ENCODE assay signal across 8 mouse cellular contexts in the genomic region with DNA sequence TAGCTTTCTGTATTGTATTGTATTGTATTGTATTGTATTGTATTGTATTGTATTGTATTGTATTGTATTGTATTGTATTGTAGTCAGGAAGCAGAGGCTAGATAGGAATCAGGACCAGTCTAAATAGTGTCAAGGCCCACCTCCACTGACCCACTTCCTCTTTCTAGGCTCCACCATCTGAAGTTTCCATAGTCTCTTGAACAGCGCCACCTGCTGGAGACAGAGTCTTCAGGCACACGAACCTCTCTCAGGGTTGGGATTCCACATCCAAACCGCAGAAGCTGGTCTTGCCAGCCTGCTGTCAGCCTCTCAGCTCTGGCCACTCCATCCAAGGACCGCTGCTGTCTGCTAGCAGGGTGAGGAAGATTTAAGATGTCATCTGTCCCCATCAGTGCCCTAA.
DNase-seq lines count a peak whose midpoint lies in the region; ATAC-seq lines count a peak whose summit lies in the region.

No protein-coding gene starts in this region.

- no peak overlapping the region for H3K27ac ChIP-seq in forebrain, embryonic 10.5 days
- no peak overlapping the region for H3K27ac ChIP-seq in forebrain, embryonic 16.5 days (ENCODE audit: low read length)
- H3K27ac ChIP-seq in midbrain, embryonic 12.5 days (replicated peaks): no peak overlapping the region

- no peaks in the 10 kb centered on the region for H3K36me3 ChIP-seq in forebrain, embryonic 10.5 days (replicated peaks)
- no peaks in the 10 kb centered on the region for H3K36me3 ChIP-seq in forebrain, embryonic 16.5 days (ENCODE audit: control insufficient read depth, insufficient read depth)
- no peaks in the 10 kb centered on the region for H3K36me3 ChIP-seq in midbrain, embryonic 12.5 days

- H3K4me1 ChIP-seq in forebrain, embryonic 10.5 days: no peaks in the 10 kb centered on the region
- peaks cover 3% of the 10 kb centered on the region; the same call in 1 of the 2 replicates for H3K4me1 ChIP-seq in forebrain, embryonic 16.5 days (replicated peaks; ENCODE audit: control insufficient read depth, insufficient read depth, low read length)
- H3K4me1 ChIP-seq in midbrain, embryonic 12.5 days: no peaks in the 10 kb centered on the region

- WGBS in forebrain, embryonic 10.5 days: 13% methylated on average over 4 of the region's 4 CpGs
- WGBS in forebrain, embryonic 16.5 days: 14% methylated on average over 4 of the region's 4 CpGs
- 16% methylated on average over 4 of the region's 4 CpGs for WGBS in midbrain, embryonic 12.5 days

- no peaks in the 10 kb centered on the region for H3K27me3 ChIP-seq in forebrain, embryonic 10.5 days (ENCODE audit: poor library complexity, severe bottlenecking)
- no peaks in the 10 kb centered on the region for H3K27me3 ChIP-seq in forebrain, embryonic 16.5 days (replicated peaks; ENCODE audit: control insufficient read depth, insufficient read depth, low read length)
- peaks cover 21% of the 10 kb centered on the region for H3K27me3 ChIP-seq in midbrain, embryonic 12.5 days

- DNase-seq in forebrain, embryonic 10.5 days (ENCODE audit: extremely low spot score, low spot score): peak; percentile 69
- peak; percentile 88 for DNase-seq in embryo, embryonic 10.5 days (ENCODE audit: low spot score)
- DNase-seq in layer of hippocampus, postnatal 14 days (ENCODE audit: low spot score in 2 of 2): peak; percentile 39 to 59
- peak; percentile 43 to 82 for DNase-seq in spleen, postnatal 4 days (ENCODE audit: low spot score in 2 of 2)

- H3K9ac ChIP-seq in forebrain, embryonic 16.5 days (replicated peaks; ENCODE audit: low read depth, low read length): no peak overlapping the region
- no peak overlapping the region for H3K9ac ChIP-seq in midbrain, embryonic 12.5 days (replicated peaks)

- ATAC-seq in forebrain, embryonic 16.5 days: no peak
- peak; percentile 46 for ATAC-seq in activated CD4-positive, CD25-positive, alpha-beta regulatory T cell, adult 4 months
- peak; percentile 93 to 96 for ATAC-seq in hematopoietic stem cell, adult 5-6 weeks (replicated peaks in 1 of 2; ENCODE audit: insufficient read depth in 1 of 2, low FRiP score in 2 of 2, low TSS enrichment in 1 of 2, low read depth in 1 of 2, poor library complexity in 2 of 2, severe bottlenecking in 2 of 2)
- ATAC-seq in midbrain, embryonic 12.5 days (ENCODE audit: low FRiP score, low read depth): peak; percentile 44; the same call in 1 of the 2 replicates

- H3K9me3 ChIP-seq in forebrain, embryonic 10.5 days: no peaks in the 10 kb centered on the region
- no peaks in the 10 kb centered on the region for H3K9me3 ChIP-seq in forebrain, embryonic 16.5 days (ENCODE audit: control insufficient read depth, low read length)
- H3K9me3 ChIP-seq in midbrain, embryonic 12.5 days: no peaks in the 10 kb centered on the region

- H3K4me2 ChIP-seq in forebrain, embryonic 16.5 days (ENCODE audit: low read length): no peak overlapping the region
- no peak overlapping the region for H3K4me2 ChIP-seq in midbrain, embryonic 12.5 days (replicated peaks)

- H3K4me3 ChIP-seq in forebrain, embryonic 10.5 days: no peak overlapping the region
- H3K4me3 ChIP-seq in forebrain, embryonic 16.5 days (replicated peaks; ENCODE audit: low read length): no peak overlapping the region
- H3K4me3 ChIP-seq in midbrain, embryonic 12.5 days: no peak overlapping the region
